Mouse (Mus musculus) CH12.LX (cell line): ENCODE measurements at regions not wholly inside any gene's neighbourhood (a gene's known extent, or its start where the extent isn't known, plus 50 kb on each side); places are given as distances from the start of the nearest gene placed in this dataset.

ENCODE experiments used
- DNase-seq: peaks from one replicate; pipeline ENCODE4 v3.0.0-alpha.2; 2013; ENCODE audit errors: extremely low read depth
- H3K27ac ChIP-seq: 2 replicates; pipeline ENCODE4 v1.5.1; 2012; ENCODE audit warnings: low read depth, mild to moderate bottlenecking, control low read depth, moderate library complexity; ENCODE audit not compliant: insufficient read depth
- H3K27me3 ChIP-seq: replicated peaks from 2 replicates; pipeline ENCODE3; 2012; ENCODE audit warnings: inconsistent platforms
- H3K36me3 ChIP-seq, 2 experiments: replicated peaks in 1 of 2; 2 replicates each; pipeline versions ENCODE3 to v1.6.1; 2012; ENCODE audit warnings: inconsistent platforms in 1 of 2, low read length in 1 of 2, mild to moderate bottlenecking in 1 of 2, mixed read lengths in 1 of 2, moderate library complexity in 1 of 2; ENCODE audit not compliant: control insufficient read depth in 1 of 2, insufficient read depth in 1 of 2
- H3K4me1 ChIP-seq, 2 experiments: 2 replicates each; pipeline ENCODE4 v1.6.1; 2012; ENCODE audit warnings: inconsistent platforms in 1 of 2, moderate library complexity in 1 of 2; ENCODE audit not compliant: insufficient read depth in 2 of 2, control insufficient read depth in 1 of 2
- H3K4me2 ChIP-seq: 2 replicates; pipeline ENCODE4 v1.6.1; 2012; ENCODE audit warnings: low read depth, mild to moderate bottlenecking, control low read depth; ENCODE audit not compliant: poor library complexity, insufficient read depth, severe bottlenecking
- H3K4me3 ChIP-seq, 3 experiments: fragments of 150-350 bp in 1 of 3; sonication (generic) in 1 of 3; replicated peaks in 1 of 3; 2 replicates each; pipeline versions ENCODE3 to v1.5.1; 2011 to 2012; ENCODE audit warnings: low read depth in 2 of 3, low read length in 2 of 3, mild to moderate bottlenecking in 2 of 3, moderate library complexity in 2 of 3, control low read depth in 1 of 3, improper control_type of control experiment in 1 of 3, inconsistent platforms in 1 of 3, mixed read lengths in 1 of 3; ENCODE audit not compliant: poor library complexity in 1 of 3
- H3K79me2 ChIP-seq: replicated peaks from 2 replicates; pipeline ENCODE4 v1.6.1; 2012; ENCODE audit warnings: mild to moderate bottlenecking, moderate library complexity; ENCODE audit not compliant: control insufficient read depth, poor library complexity, insufficient read depth, severe bottlenecking; ENCODE audit errors: extremely low read depth
- H3K9ac ChIP-seq: 2 replicates; pipeline ENCODE4 v1.6.1; 2012; ENCODE audit warnings: low read depth, mild to moderate bottlenecking, control low read depth, moderate library complexity; ENCODE audit not compliant: insufficient read depth
- H3K9me3 ChIP-seq: replicated peaks from 2 replicates; pipeline ENCODE3; 2012; ENCODE audit warnings: low read length, inconsistent platforms, mixed read lengths
- RCOR1 ChIP-seq: conservative IDR thresholded peaks from 2 replicates; pipeline ENCODE4 v1.6.1; 2012; ENCODE audit warnings: low read depth, mild to moderate bottlenecking, inconsistent platforms, low read length, improper control_type of control experiment
- TBP ChIP-seq: conservative IDR thresholded peaks from 2 replicates; pipeline ENCODE4 v1.6.1; 2011; ENCODE audit warnings: low read depth, low read length, improper control_type of control experiment
- USF1 ChIP-seq: IDR thresholded peaks from 2 replicates; pipeline ENCODE4 v1.6.1; 2014; ENCODE audit warnings: low read depth, mild to moderate bottlenecking, inconsistent platforms, low read length, improper control_type of control experiment
- USF2 ChIP-seq: conservative IDR thresholded peaks from 2 replicates; pipeline ENCODE4 v1.6.1; 2011; ENCODE audit warnings: low read depth, low read length, improper control_type of control experiment
- ZC3H11A ChIP-seq: IDR thresholded peaks from 2 replicates; pipeline ENCODE4 v1.6.1; 2012; ENCODE audit warnings: low read depth, mild to moderate bottlenecking, inconsistent platforms, low read length, improper control_type of control experiment
- ZKSCAN1 ChIP-seq: IDR thresholded peaks from 2 replicates; pipeline ENCODE4 v1.6.1; 2012; ENCODE audit warnings: low read depth, inconsistent platforms, low read length, improper control_type of control experiment, borderline replicate concordance
- ZMIZ1 ChIP-seq: IDR thresholded peaks from 2 replicates; pipeline ENCODE4 v1.6.1; 2012; ENCODE audit warnings: low read depth, mild to moderate bottlenecking, inconsistent platforms, low read length, improper control_type of control experiment
- dilution Hi-C: fragments of 300-500 bp; cut with MboI; formaldehyde crosslinking; loops from 2 replicates; pipeline ENCODE4 v1.14.3; 2020; ENCODE audit warnings: low sequenced_read_pairs; ENCODE audit not compliant: extremely low pct_unique_long_range_greater_than_20kb, extremely low pct_ligation_motif_present
- in situ Hi-C: fragments of 300-500 bp; cut with MboI; formaldehyde crosslinking; loops from 3 replicates; pipeline ENCODE4 v1.14.3; 2019; ENCODE audit warnings: low sequenced_read_pairs, low pct_ligation_motif_present, low pct_unique_long_range_greater_than_20kb, mixed read lengths

GRCm38 (mm10) chr15:51323284-51323683 is 2561.4 kb upstream of the Gm7489 start:
- Histone ChIP-seq H3K36me3 (no peaks in the 10 kb centered on the region), H3K4me3 (no peak overlapping the region), H3K9ac (no peak overlapping the region), H3K79me2 (no peaks in the 10 kb centered on the region), H3K4me2 (no peak overlapping the region), H3K4me1 (no peaks in the 10 kb centered on the region), H3K9me3 (no peaks in the 10 kb centered on the region), H3K27me3 (no peaks in the 10 kb centered on the region), H3K27ac (no peak overlapping the region)
- DNase-seq: no peak
- TF ChIP-seq ZKSCAN1: no peak
- no peak for TF ChIP-seq TBP
- in situ Hi-C loops: no loop called here
- dilution Hi-C loops: no loop called here

- dilution Hi-C loops: no loop called here
- DNase-seq: no peak
These were observed 2560.5 kb upstream of the Gm7489 start for GRCm38 (mm10) chr15:51324211-51324610.

GRCm38 (mm10) chr15:51327702-51328101 is 2557.0 kb upstream of the Gm7489 start:
- Histone ChIP-seq H3K79me2 (no peaks in the 10 kb centered on the region), H3K9me3 (no peaks in the 10 kb centered on the region), H3K36me3 (no peaks in the 10 kb centered on the region), H3K9ac (no peak overlapping the region), H3K4me3 (no peak overlapping the region), H3K4me2 (no peak overlapping the region), H3K4me1 (no peaks in the 10 kb centered on the region), H3K27ac (no peak overlapping the region), H3K27me3 (no peaks in the 10 kb centered on the region)
- DNase-seq: no peak
- dilution Hi-C loops (no loop called here), in situ Hi-C loops (no loop called here)
- TF ChIP-seq ZKSCAN1 (no peak), ZC3H11A (no peak), ZMIZ1 (no peak), USF2 (no peak)

More at GRCm38 (mm10) chr15:51324211-51324610, 2560.5 kb upstream of the Gm7489 start:
- Histone ChIP-seq H3K4me3 (no peak overlapping the region), H3K9me3 (no peaks in the 10 kb centered on the region), H3K4me1 (no peaks in the 10 kb centered on the region), H3K9ac (no peak overlapping the region), H3K27ac (no peak overlapping the region), H3K27me3 (no peaks in the 10 kb centered on the region), H3K4me2 (no peak overlapping the region), H3K36me3 (no peaks in the 10 kb centered on the region), H3K79me2 (no peaks in the 10 kb centered on the region)
- TF ChIP-seq RCOR1 (no peak), USF1 (no peak), ZMIZ1 (no peak)
- in situ Hi-C loops: no loop called here
